Mouse (Mus musculus): ENCODE measurements around the gene H2-M9.

H2-M9 gene

DNA sequence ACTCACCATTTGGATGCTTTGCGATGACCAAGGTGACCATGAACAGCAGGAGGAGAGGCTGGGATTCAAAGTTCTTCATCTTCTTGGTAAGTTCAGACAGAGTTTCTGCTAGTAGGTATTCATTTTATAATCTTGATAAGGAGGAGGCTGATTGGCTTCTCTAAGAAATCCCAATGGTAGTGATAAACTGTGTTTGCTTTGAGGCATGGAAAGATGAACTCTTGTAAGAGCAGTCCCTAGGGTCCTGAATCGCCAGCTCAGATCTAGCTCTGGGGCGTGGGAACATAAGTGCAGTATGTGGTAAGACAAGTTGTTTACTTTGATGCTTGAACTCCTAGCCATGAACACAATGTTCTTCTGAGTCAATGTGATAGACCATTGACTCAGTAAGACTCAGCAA, at the start of gene H2-M9:
Gene H2-M9, minus strand, starts transcription at position 101 of the 400 bp plus-strand sequence.
- no peak for DNase-seq (ENCODE audit: low read depth, low spot score)
- Histone ChIP-seq H3K36me3 (ENCODE audit: control insufficient read depth, insufficient read depth, low read length, poor library complexity, severe bottlenecking) (no peaks in the 10 kb centered on the region), H3K27me3 (ENCODE audit: control insufficient read depth, insufficient read depth, low read length, poor library complexity, severe bottlenecking) (no peaks in the 10 kb centered on the region)

GRCm38 (mm10) chr17:36672119-36672518, 29.7 kb upstream of the H2-M9 start, which contains the start of gene H2-M1:
Gene H2-M1, minus strand, starts transcription at chr17:36672219.
- H3K27me3 ChIP-seq (ENCODE audit: control insufficient read depth, insufficient read depth, low read length, poor library complexity, severe bottlenecking): no peaks in the 10 kb centered on the region
- DNase-seq (ENCODE audit: low read depth, low spot score): no peak
- H3K36me3 ChIP-seq (ENCODE audit: control insufficient read depth, insufficient read depth, low read length, poor library complexity, severe bottlenecking): no peaks in the 10 kb centered on the region

Measured in splenic B cell, adult 2 months (primary cell).